ENCODE assay signal across 16 mouse cellular contexts in the genomic region with DNA sequence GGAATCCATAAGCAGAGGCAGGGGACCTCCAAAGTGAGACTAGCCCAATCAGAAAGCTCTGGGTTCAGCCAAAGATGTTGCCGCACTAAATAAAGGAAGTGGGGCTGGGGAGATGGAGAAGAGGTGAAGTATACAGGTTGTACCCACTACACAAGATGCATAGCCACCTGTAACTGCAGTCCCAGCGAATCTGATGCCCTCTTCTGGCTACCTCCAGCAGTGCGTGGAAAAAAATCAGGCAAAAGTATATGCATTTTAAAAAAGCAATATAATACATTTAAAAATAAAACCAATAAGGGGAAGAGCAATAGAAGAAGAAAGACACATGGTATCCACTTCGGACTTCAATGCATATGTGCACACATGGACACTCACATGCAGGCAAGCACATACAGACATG.
"Had no signal": no experiment of that assay in that cellular context is flagged by ENCODE, and none has a peak within 500 bp of the region (broad histone marks: within the 10 kb centered on the region; RNA-seq: fewer than 3 reads in every experiment).

No protein-coding gene starts in this region.

- H3K4me3 ChIP-seq: intestine, embryonic 15.5 days; limb, embryonic 12.5 days; liver, embryonic 13.5 days; midbrain, embryonic 10.5 days; midbrain, embryonic 15.5 days; neural tube, embryonic 13.5 days; stomach, embryonic 15.5 days had no signal

- H3K36me3 ChIP-seq: intestine, embryonic 15.5 days; limb, embryonic 12.5 days; liver, embryonic 13.5 days; midbrain, embryonic 10.5 days; midbrain, embryonic 15.5 days; neural tube, embryonic 13.5 days; stomach, embryonic 15.5 days had no signal

- H3K27ac ChIP-seq: intestine, embryonic 15.5 days; limb, embryonic 12.5 days; liver, embryonic 13.5 days; midbrain, embryonic 10.5 days; midbrain, embryonic 15.5 days; neural tube, embryonic 13.5 days; stomach, embryonic 15.5 days had no signal

- H3K4me1 ChIP-seq: intestine, embryonic 15.5 days; limb, embryonic 12.5 days; liver, embryonic 13.5 days; midbrain, embryonic 10.5 days; midbrain, embryonic 15.5 days; neural tube, embryonic 13.5 days; stomach, embryonic 15.5 days had no signal

- H3K27me3 ChIP-seq: intestine, embryonic 15.5 days; limb, embryonic 12.5 days; liver, embryonic 13.5 days; midbrain, embryonic 15.5 days; neural tube, embryonic 13.5 days; stomach, embryonic 15.5 days had no signal

- H3K4me2 ChIP-seq: intestine, embryonic 15.5 days; limb, embryonic 12.5 days; liver, embryonic 13.5 days; midbrain, embryonic 15.5 days; neural tube, embryonic 13.5 days; stomach, embryonic 15.5 days had no signal

- H3K9ac ChIP-seq: intestine, embryonic 15.5 days; limb, embryonic 12.5 days; liver, embryonic 13.5 days; liver, postnatal 0 days; midbrain, embryonic 15.5 days; neural tube, embryonic 13.5 days; stomach, embryonic 15.5 days had no signal

- DNase-seq: kidney, adult 9 months; kidney, postnatal 10 days; kidney, postnatal 4 days; liver; liver, embryonic 13.5 days; liver, postnatal 0 days; retina, postnatal 1 day; right cerebral cortex, postnatal 4 days; spleen, adult 18-20 months; thymus, postnatal 36 days had no signal

- ATAC-seq: intestine, embryonic 15.5 days; liver, postnatal 0 days; midbrain, embryonic 15.5 days had no signal

- H3K9me3 ChIP-seq: intestine, embryonic 15.5 days; midbrain, embryonic 15.5 days; stomach, embryonic 15.5 days had no signal
